In genomic region chr12:66393153-66393552, GRCm38 (mm10) we compare ENCODE assay signal across 18 mouse cellular contexts.
"Had no signal": no experiment of that assay in that cellular context is flagged by ENCODE, and none has a peak within 500 bp of the region (broad histone marks: within the 10 kb centered on the region; RNA-seq: fewer than 3 reads in every experiment).

No protein-coding gene starts in this region.

- H3K4me3 ChIP-seq: layer of hippocampus, adult 2 months; liver, embryonic 13.5 days; lung, embryonic 15.5 days; megakaryocyte, embryonic 14.5 days; midbrain, embryonic 13.5 days had no signal

- H3K9me3 ChIP-seq: liver, embryonic 13.5 days; lung, embryonic 15.5 days; midbrain, embryonic 13.5 days had no signal

- H3K4me1 ChIP-seq: liver, embryonic 13.5 days; lung, embryonic 15.5 days; megakaryocyte, embryonic 14.5 days; midbrain, embryonic 13.5 days had no signal

- H3K36me3 ChIP-seq: liver, embryonic 13.5 days; lung, embryonic 15.5 days; midbrain, embryonic 13.5 days had no signal

- DNase-seq: kidney, adult 8-10 months; kidney, postnatal 10 days; kidney, postnatal 4 days; left cerebral cortex, postnatal 4 days; liver; liver, embryonic 13.5 days; liver, postnatal 0 days; lung, postnatal 14 days; right cerebral cortex, adult 18-20 months; right cerebral cortex, postnatal 25 days; thymus, postnatal 4 days had no signal

- H3K9ac ChIP-seq: liver, embryonic 13.5 days; liver, postnatal 0 days; lung, embryonic 15.5 days; midbrain, embryonic 13.5 days had no signal

- H3K27me3 ChIP-seq: liver, embryonic 13.5 days; lung, embryonic 15.5 days; megakaryocyte, embryonic 14.5 days; midbrain, embryonic 13.5 days had no signal

- ATAC-seq: intestine, postnatal 0 days; liver, postnatal 0 days; midbrain, embryonic 13.5 days had no signal

- H3K4me2 ChIP-seq: liver, embryonic 13.5 days; lung, embryonic 15.5 days; midbrain, embryonic 13.5 days had no signal

- H3K27ac ChIP-seq: layer of hippocampus, adult 2 months; liver, embryonic 13.5 days; lung, embryonic 15.5 days; macrophage; midbrain, embryonic 13.5 days; stomach, postnatal 0 days had no signal
